Mouse (Mus musculus): ENCODE results near the gene Syt8.
"Not testable (repeated sequence)": the region's sequence is repeated elsewhere in the genome, so short reads cannot be mapped to it uniquely, and the experiment has no call there.

Gene Syt8

DNA sequence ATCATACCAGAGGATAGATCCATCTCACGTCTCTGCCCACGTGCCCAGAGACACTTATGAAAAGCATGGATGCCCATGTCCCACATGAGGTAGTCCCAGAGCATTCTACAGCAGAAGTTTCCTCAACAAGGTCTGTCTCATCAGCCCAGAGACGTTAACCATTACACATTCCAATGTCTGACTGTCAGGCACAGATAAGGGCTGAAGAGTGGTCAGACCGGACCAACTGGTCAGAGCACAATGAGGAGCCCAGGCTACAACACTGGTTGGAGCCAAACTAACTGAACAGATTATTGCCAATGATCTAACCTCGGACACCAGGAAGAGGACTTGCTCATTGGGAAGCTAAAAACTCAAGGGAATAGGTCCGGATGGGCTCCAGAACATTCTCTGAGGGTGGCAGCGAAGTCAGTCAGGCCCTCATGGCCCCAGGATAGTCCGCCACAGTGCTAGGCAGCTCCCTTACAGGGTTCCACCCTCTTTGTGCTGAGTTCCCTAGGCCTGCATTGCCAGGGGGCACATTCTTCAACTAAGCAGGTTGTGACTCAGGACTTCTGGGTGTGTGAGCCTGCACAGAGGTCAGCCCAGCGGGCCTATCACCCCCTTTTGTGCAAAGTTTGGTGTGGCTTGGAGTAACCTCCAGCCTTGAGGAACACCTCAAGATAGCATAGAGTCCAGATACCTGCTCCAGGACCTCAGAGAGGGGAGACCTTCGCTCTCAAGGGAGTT, at the start of gene Syt8:
Gene Syt8, plus strand, starts transcription at position 714 of the 729 bp plus-strand sequence.
- no peak for DNase-seq (ENCODE audit: low read depth)

DNA sequence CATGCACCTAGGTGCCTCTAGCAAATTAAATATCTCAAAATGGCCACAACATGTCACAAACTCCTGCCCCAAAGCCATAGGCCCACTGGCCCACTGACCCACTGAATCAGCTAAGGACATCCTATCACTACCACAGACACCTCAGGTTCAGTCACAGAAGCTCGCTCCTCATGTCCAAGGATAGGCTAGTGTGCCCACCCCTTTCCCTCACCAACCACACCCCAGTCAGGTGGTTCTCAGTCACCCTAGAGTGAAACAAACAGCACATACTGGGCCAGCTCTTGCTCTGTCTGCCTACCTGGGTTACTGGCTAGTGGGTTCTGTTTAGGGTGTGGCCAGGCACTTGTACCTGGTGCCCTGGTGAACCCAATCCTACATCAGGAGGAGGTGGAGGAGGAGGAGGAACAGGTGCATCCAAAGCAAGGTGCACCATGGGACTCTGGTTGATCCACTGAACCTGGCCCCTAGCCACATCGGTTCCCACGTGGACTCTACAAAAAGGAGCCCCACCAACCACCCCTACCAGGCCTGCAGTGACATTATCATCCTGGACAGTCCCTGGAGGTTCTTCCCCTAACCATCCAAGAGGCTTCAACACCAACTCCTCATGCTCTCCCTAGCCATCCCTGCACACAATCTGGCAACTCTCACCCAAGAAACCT, 48.8 kb upstream of the Syt8 start:
- DNase-seq (ENCODE audit: low read depth) = no peak

GRCm38 (mm10) chr7:142386621-142387201, 47.9 kb upstream of the Syt8 start:
- DNase-seq (ENCODE audit: low read depth) = no peak

- peak; percentile 84 for DNase-seq (ENCODE audit: low read depth)
Observed at GRCm38 (mm10) chr7:142387419-142388148, 47.1 kb upstream of the Syt8 start, which contains the start of gene Ctsd. Ctsd (minus strand) TSS chr7:142388038.

- DNase-seq (ENCODE audit: low read depth) = no peak
Observed at GRCm38 (mm10) chr7:142388198-142388597, 46.5 kb upstream of the Syt8 start.

- no peak for DNase-seq (ENCODE audit: low read depth)
Observed at GRCm38 (mm10) chr7:142388740-142389139, 45.9 kb upstream of the Syt8 start.

DNA sequence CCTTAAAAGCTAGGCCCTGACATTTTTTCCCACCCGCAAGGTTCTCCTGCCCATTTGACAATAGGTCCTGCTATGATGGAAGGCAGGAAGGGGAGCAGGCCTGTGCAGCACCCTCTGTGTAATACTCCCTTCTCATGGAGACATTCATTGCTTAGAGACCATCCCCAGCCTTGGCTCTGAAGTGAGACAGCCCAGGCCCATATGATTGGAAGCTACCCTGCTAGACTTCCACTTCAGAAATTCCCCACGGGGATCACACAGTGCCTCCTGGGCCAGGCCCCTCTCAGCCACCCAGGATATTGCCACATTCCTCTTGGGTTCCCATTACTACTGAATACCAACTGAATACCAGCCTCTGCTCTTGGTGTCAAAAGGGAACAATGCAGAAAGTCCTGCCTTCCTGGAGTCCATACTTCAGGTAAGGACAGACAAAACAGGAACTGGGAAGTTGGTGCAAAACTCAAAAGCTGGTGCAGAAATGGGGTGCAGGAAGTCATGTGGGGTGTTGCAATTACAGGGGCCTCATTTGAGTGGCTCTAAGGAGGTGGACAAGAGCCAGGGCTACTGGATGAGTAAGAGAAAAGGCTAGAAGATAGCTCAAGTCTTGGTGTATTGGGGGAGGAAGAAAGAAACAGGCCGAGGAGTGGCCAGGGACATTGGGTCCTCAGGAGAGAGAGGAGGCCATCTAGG, 44.5 kb upstream of the Syt8 start:
- DNase-seq (ENCODE audit: low read depth) = no peak

DNA sequence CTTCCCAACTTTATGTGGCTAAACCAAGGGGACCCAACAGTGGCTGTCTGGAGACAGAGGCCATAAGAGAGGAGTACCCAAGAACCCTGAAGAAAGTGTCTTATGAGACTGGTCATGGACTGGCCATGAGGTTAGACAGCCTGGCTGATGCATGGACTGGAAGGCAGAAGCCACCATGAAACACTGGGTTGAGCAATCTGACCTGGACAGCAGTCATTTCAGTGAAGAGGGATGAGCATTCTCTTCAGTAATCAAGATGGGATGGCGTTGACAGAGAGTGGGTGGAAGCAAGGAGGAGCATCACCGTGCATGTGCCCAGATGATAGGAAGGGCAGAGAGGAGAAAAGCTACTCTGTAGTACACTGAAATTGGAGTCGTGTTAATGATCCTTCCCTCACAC, 43.5 kb upstream of the Syt8 start:
- no peak for DNase-seq (ENCODE audit: low read depth)

DNA sequence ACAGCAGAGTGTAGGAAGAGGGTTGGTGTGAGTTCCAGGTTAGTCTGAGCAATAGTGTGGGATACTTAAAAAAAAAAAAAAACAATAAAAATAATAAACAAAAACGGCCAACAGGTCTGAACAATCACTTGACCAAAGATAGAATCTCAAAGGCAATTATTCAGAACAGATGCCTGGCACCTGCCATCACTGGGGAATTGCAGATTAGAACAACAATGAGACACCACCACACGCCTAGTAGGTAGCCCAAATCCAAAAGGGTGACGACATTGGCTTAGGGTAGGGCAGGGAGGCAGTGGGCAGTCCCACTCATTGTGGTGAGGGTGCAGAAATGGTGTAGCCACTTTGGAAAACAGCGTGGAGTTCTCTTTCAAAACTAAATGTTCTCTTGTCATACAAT, 43.0 kb upstream of the Syt8 start:
- no peak for DNase-seq (ENCODE audit: low read depth)

DNA sequence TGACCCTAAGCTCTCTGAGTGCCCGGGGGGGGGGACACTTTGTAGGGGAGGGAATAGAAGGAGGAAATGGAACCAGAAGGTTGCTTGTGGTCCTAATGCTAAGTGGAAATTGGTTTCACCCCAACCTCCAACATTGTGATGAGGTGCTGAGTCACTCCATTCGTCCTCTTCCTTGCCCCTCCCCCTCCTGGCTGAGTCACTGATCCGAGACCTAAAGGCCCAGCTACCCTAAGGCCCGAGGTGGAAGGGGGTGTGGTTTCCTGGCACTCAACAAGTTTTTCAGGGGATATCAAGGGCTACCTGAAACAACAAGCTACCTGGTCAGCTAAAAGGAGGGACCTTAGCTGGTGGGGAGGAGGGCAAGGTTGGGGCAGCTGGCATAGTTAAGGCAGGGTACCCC, 41.5 kb upstream of the Syt8 start:
- DNase-seq (ENCODE audit: low read depth) = peak; percentile 77

DNA sequence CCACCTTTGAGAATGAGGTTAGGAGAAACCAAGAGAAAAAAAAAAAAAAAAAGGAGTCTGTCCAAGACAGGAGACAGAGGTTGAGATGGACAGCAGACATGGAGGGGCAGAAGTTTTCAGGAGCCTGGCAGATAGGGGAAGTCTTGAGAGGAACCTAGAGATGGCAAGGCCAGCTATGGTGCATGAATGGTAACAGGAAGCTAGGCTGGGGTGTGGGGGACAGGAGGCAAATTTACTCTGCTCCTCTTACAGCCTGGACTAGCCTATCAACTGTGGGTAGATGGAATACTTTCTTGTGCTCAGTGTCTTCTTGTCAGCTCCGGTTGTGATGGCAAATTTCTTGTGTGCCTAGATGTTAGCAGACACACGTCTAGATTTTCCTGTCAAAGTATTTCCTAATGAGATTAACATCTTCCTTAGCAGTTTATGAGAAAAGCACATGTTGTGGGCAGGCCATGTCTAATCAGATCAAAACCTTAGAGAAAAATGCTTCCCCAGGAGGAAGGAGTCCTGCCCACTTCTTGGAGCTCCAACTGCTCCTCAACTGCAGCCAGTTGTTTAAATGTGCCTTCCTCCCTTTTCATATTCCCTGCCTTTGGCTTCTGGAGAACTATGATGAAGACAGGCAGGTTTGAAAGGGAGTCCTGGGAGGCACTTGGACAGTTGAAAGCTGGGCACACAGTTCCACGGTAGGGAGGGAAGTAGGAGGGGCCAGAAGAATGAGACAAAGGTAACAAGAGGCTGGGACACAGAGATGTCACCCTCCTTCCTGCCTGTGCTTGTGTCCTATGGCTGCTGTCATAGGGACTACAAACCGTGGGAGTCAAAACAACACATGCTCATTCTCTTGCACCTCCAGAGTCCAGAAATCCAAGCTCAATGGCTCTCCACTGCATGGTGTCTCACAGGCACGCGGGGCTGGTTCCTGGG, 40.1 kb upstream of the Syt8 start:
- no peak for DNase-seq (ENCODE audit: low read depth)

- no peak for DNase-seq (ENCODE audit: low read depth)
Observed at GRCm38 (mm10) chr7:142395472-142395871, 39.2 kb upstream of the Syt8 start.

DNA sequence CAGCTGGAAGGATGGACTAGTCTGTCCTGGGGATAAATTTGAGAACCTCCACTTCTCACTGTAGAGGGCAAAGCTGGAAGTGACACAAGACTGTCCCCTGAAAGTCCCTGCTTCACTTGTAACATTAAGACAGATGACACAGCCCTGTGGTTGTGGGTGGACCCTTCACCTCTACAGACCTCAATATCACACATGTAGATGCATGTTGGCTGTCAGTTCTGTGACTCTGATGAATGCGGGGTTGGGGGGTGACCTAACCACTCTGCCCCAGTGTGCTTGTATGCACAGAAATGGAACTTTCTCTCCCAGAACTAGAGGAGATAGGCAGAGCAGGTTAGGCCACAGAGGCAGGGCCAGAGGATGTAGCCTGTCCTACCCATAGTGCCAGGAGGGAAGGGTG, 38.0 kb upstream of the Syt8 start:
- DNase-seq (ENCODE audit: low read depth) = no peak

GRCm38 (mm10) chr7:142398052-142398451, 36.6 kb upstream of the Syt8 start:
- no peak for DNase-seq (ENCODE audit: low read depth)

GRCm38 (mm10) chr7:142399250-142399649, 35.4 kb upstream of the Syt8 start:
- DNase-seq (ENCODE audit: low read depth) = no peak

GRCm38 (mm10) chr7:142400112-142400749, 34.4 kb upstream of the Syt8 start:
- no peak for DNase-seq (ENCODE audit: low read depth)

DNA sequence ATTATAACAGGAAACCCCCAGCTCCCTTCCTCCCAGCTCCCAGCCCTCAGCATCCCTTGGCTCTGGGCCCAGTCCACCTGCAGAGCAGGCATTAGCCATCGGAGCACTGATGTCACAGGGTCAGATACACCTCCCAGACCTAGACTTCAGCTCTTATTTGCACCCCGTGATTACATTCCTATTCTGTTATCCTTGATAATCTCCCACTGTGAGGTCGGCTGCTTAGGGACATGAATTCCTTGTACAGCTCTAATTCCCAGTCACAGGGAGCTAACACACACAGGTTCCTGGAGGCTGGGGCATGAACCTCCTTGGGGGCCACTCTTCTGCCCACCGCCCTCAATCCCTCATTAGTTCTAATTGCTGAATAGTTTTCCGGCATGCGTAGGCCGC, 33.9 kb upstream of the Syt8 start:
- DNase-seq (ENCODE audit: low read depth) = no peak

- no peak for DNase-seq (ENCODE audit: low read depth)
Observed at GRCm38 (mm10) chr7:142403591-142403990, 31.1 kb upstream of the Syt8 start.

GRCm38 (mm10) chr7:142405134-142405533, 29.5 kb upstream of the Syt8 start:
- not testable (repeated sequence) for DNase-seq (ENCODE audit: low read depth)

GRCm38 (mm10) chr7:142407935-142408334, 26.7 kb upstream of the Syt8 start:
- no peak for DNase-seq (ENCODE audit: low read depth)

Measured in c-Kit-positive CD71-negative TER-119-negative erythroid progenitor cells, embryonic 14.5 days (primary cell).